In genomic region chr10:66973274-66973673, GRCm38 (mm10) we compare ENCODE assay signal across 15 mouse cellular contexts.
"Had no signal": no experiment of that assay in that cellular context is flagged by ENCODE, and none has a peak within 500 bp of the region (broad histone marks: within the 10 kb centered on the region; RNA-seq: fewer than 3 reads in every experiment).

No protein-coding gene starts in this region.

- H3K27ac ChIP-seq: layer of hippocampus, adult 2 months; liver, embryonic 13.5 days; lung, embryonic 15.5 days; macrophage; midbrain, embryonic 12.5 days; neural tube, embryonic 13.5 days had no signal

- H3K4me3 ChIP-seq: layer of hippocampus, adult 2 months; liver, embryonic 13.5 days; lung, embryonic 15.5 days; midbrain, embryonic 12.5 days; neural tube, embryonic 13.5 days had no signal

- H3K4me1 ChIP-seq: liver, embryonic 13.5 days; neural tube, embryonic 13.5 days had no signal

- ATAC-seq: liver, postnatal 0 days; midbrain, embryonic 16.5 days had no signal

- H3K9me3 ChIP-seq: liver, embryonic 13.5 days; lung, embryonic 15.5 days; midbrain, embryonic 12.5 days; neural tube, embryonic 13.5 days had no signal

- DNase-seq: kidney, adult 8-10 months; kidney, postnatal 4 days; liver; liver, embryonic 13.5 days; liver, postnatal 0 days; lung, postnatal 14 days; retina, postnatal 1 day; thymus, adult 18-20 months; thymus, postnatal 25 days had no signal

- H3K27me3 ChIP-seq: liver, embryonic 13.5 days; lung, embryonic 15.5 days; midbrain, embryonic 12.5 days; neural tube, embryonic 13.5 days had no signal

- H3K9ac ChIP-seq: liver, embryonic 13.5 days; liver, postnatal 0 days; lung, embryonic 15.5 days; midbrain, embryonic 12.5 days; neural tube, embryonic 13.5 days had no signal

- H3K4me2 ChIP-seq: liver, embryonic 13.5 days; lung, embryonic 15.5 days; midbrain, embryonic 12.5 days; neural tube, embryonic 13.5 days had no signal

- H3K36me3 ChIP-seq: liver, embryonic 13.5 days; lung, embryonic 15.5 days; midbrain, embryonic 12.5 days; neural tube, embryonic 13.5 days had no signal
